Mouse (Mus musculus): ENCODE data around the gene Polr2f. TPM values are rescaled to one million over a fixed set of nuclear protein-coding genes. Genes with fewer than 3 reads are reported as not detected.

The Polr2f gene
- polyA plus RNA-seq, 1 experiment = 107 TPM

DNA sequence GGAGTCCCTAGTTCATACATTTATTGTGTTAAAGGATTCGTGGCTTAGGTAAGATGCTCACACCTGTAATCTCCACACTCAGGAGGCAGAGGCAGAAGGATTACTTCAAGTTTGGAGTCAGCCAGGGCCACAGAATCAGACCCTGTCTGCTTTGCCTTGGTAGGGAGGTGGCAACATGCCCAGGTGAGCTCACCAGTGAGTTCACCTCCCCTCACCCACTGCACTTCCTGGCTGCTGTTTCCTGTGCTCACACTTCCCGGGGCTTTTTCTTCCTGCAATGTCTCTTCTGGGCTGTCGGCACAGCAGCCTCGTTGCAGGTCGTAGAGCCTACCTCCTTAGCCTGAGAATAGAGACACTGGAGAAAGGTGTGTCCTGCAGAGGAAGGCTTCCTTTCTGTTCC, 25.5 kb upstream of the Polr2f start:
- Histone ChIP-seq H3K4me3 (ENCODE audit: insufficient read depth, low read length) (no peak overlapping the region), H3K4me1 (ENCODE audit: control insufficient read depth, insufficient read depth, low read length) (peaks cover 10% of the 10 kb centered on the region), H3K27ac (ENCODE audit: insufficient read depth, low read depth, low read length) (no peak overlapping the region)
- no peak for TF ChIP-seq POLR2A (IDR thresholded peaks at IDR 0.05; ENCODE audit: borderline replicate concordance, low read depth, low read length)

DNA sequence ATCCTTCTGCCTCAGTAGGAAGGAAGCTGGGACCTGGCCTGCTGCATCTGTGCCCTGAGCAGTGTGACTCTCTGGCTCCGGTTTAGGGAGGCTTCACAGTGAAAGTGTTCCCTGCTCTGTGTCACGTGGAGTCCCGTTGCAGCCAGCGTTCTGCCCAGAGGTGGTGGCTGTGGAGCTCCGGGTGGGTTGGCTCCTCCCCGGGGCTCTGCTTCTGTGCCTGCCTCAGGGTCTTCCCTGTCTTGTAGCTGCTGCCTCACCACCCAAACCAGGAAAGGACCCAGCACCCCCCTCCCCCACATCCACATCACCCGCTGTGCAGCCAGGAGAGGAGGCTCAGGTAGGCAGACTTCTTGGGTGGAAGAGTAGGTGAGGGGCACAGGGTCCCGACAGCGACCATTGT, 21.3 kb upstream of the Polr2f start:
- no peak overlapping the region for H3K4me3 ChIP-seq (ENCODE audit: insufficient read depth, low read length)
- TF ChIP-seq POLR2A (IDR thresholded peaks at IDR 0.05; ENCODE audit: borderline replicate concordance, low read depth, low read length) = no peak
- no peak for TF ChIP-seq CTCF (IDR thresholded peaks at IDR 0.05; ENCODE audit: low read depth, low read length)
- H3K4me1 ChIP-seq (ENCODE audit: control insufficient read depth, insufficient read depth, low read length) = no peaks in the 10 kb centered on the region
- no peak overlapping the region for H3K27ac ChIP-seq (ENCODE audit: insufficient read depth, low read depth, low read length)

DNA sequence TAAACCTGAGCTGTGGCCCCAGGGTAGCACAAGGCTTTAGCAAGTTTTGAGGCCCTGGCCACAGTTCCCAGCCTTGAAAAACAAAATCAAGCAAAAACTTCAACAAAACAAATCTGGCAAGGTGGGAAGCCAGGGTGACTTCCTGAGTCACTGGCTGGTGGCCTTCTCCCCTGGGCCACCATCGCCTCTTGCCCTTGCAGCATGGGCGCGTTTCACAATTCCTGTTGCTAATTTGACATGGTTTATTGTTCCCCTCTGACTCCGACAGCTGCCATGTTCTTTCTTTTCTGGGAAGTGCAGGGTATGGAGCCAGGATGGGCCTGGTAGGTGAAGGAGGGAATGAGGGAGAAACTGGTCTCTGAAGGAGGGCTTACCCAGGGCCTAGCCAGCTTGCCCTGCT, 18.7 kb upstream of the Polr2f start:
- no peak overlapping the region for H3K27ac ChIP-seq (ENCODE audit: insufficient read depth, low read depth, low read length)
- TF ChIP-seq POLR2A (IDR thresholded peaks at IDR 0.05; ENCODE audit: borderline replicate concordance, low read depth, low read length) (no peak), CTCF (IDR thresholded peaks at IDR 0.05; ENCODE audit: low read depth, low read length) (no peak)

GRCm38 (mm10) chr15:79122546-79122945, 18.3 kb upstream of the Polr2f start:
- no peaks in the 10 kb centered on the region for H3K4me1 ChIP-seq (ENCODE audit: control insufficient read depth, insufficient read depth, low read length)
- no peak overlapping the region for H3K4me3 ChIP-seq (ENCODE audit: insufficient read depth, low read length)
- TF ChIP-seq POLR2A (IDR thresholded peaks at IDR 0.05; ENCODE audit: borderline replicate concordance, low read depth, low read length) (no peak), CTCF (IDR thresholded peaks at IDR 0.05; ENCODE audit: low read depth, low read length) (no peak)
- H3K27ac ChIP-seq (ENCODE audit: insufficient read depth, low read depth, low read length) = no peak overlapping the region

More for the DNA sequence above, 18.7 kb upstream of the Polr2f start:
- no peaks in the 10 kb centered on the region for H3K4me1 ChIP-seq (ENCODE audit: control insufficient read depth, insufficient read depth, low read length)
- H3K4me3 ChIP-seq (ENCODE audit: insufficient read depth, low read length) = no peak overlapping the region

DNA sequence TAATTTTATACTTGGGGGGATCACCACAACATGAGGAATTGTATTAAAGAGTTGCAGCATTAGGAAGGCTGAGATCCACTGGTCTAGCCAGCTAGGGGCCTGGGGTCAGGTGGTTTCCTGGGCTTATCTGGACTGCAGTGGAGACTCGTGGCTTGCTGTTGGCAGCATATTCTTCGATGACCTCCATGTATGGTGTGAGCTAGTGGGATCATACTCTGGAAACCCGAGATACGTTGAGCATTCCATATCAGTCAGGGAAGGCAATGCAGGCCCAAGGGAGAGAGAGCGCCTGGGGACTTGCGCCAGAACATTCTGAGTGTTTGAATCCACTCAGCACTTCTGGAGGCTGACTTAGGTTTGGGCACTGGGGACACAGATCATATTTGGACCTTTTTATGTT, 17.1 kb upstream of the Polr2f start:
- TF ChIP-seq POLR2A (IDR thresholded peaks at IDR 0.05; ENCODE audit: borderline replicate concordance, low read depth, low read length) (no peak), CTCF (IDR thresholded peaks at IDR 0.05; ENCODE audit: low read depth, low read length) (no peak)
- H3K4me1 ChIP-seq (ENCODE audit: control insufficient read depth, insufficient read depth, low read length) = no peaks in the 10 kb centered on the region
- H3K27ac ChIP-seq (ENCODE audit: insufficient read depth, low read depth, low read length) = no peak overlapping the region
- no peak overlapping the region for H3K4me3 ChIP-seq (ENCODE audit: insufficient read depth, low read length)

DNA sequence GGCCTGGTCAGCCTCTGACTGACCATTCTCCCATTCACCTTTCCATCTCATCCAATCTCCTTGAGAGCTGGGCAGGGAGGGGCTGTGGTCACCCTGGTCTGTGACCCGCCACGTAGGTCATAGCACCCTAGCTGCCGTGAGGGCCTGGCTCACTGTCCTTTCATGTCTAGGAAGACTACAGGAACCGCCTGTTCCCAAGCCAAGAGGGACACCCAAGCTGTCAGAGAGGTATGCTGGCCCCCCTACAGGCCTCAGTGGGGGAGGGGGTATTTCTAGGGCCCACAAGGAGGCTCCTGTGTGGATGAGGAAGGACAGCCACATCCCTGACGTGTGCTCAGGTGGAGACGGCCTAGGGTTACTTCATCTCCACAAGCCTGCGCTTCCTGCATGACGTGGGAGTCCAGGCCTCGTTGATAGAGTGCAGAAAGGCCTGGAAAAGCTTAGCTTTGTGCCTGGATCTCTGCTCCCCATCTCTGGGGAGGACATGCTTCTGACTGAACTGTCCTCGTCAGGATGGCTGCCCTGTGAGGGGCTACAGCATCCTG, 16.4 kb upstream of the Polr2f start:
- Histone ChIP-seq H3K4me1 (ENCODE audit: control insufficient read depth, insufficient read depth, low read length) (no peaks in the 10 kb centered on the region), H3K27ac (ENCODE audit: insufficient read depth, low read depth, low read length) (no peak overlapping the region), H3K4me3 (ENCODE audit: insufficient read depth, low read length) (no peak overlapping the region)
- TF ChIP-seq CTCF (IDR thresholded peaks at IDR 0.05; ENCODE audit: low read depth, low read length) = no peak
- TF ChIP-seq POLR2A (IDR thresholded peaks at IDR 0.05; ENCODE audit: borderline replicate concordance, low read depth, low read length) = no peak

GRCm38 (mm10) chr15:79126217-79126932, 14.4 kb upstream of the Polr2f start:
- no peaks in the 10 kb centered on the region for H3K4me1 ChIP-seq (ENCODE audit: control insufficient read depth, insufficient read depth, low read length)
- TF ChIP-seq CTCF (IDR thresholded peaks at IDR 0.05; ENCODE audit: low read depth, low read length) (peak; percentile 40), POLR2A (IDR thresholded peaks at IDR 0.05; ENCODE audit: borderline replicate concordance, low read depth, low read length) (no peak)
- no peak overlapping the region for H3K27ac ChIP-seq (ENCODE audit: insufficient read depth, low read depth, low read length)
- no peak overlapping the region for H3K4me3 ChIP-seq (ENCODE audit: insufficient read depth, low read length)

GRCm38 (mm10) chr15:79127101-79127500, 13.7 kb upstream of the Polr2f start:
- H3K4me3 ChIP-seq (ENCODE audit: insufficient read depth, low read length) = no peak overlapping the region
- TF ChIP-seq CTCF (IDR thresholded peaks at IDR 0.05; ENCODE audit: low read depth, low read length) (no peak), POLR2A (IDR thresholded peaks at IDR 0.05; ENCODE audit: borderline replicate concordance, low read depth, low read length) (no peak)
- no peaks in the 10 kb centered on the region for H3K4me1 ChIP-seq (ENCODE audit: control insufficient read depth, insufficient read depth, low read length)
- H3K27ac ChIP-seq (ENCODE audit: insufficient read depth, low read depth, low read length) = no peak overlapping the region

GRCm38 (mm10) chr15:79128208-79128607, 12.6 kb upstream of the Polr2f start:
- H3K4me1 ChIP-seq (ENCODE audit: control insufficient read depth, insufficient read depth, low read length) = no peaks in the 10 kb centered on the region
- TF ChIP-seq CTCF (IDR thresholded peaks at IDR 0.05; ENCODE audit: low read depth, low read length) (peak; percentile 38; the same call in 1 of the 2 replicates), POLR2A (IDR thresholded peaks at IDR 0.05; ENCODE audit: borderline replicate concordance, low read depth, low read length) (no peak)
- H3K4me3 ChIP-seq (ENCODE audit: insufficient read depth, low read length) = no peak overlapping the region
- no peak overlapping the region for H3K27ac ChIP-seq (ENCODE audit: insufficient read depth, low read depth, low read length)

DNA sequence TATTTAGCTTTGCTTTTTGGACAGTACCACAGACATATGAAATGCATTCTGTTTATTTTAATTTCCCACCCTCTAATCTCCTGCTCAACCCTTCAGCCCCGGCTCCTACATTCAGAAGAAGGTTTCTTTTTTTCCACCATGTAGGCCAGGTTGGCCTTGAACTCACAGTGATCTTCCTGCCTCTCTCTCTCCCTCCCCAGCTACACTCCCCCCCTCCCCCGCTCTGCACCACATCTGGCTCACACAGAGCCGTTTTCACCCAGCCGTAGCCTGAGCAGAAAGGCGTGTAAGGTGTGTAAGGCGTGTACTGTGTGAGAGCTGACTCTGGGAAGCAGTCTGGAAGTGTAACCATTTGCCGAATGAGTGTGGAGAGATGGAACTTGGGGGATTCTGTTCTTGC, 11.5 kb upstream of the Polr2f start:
- Histone ChIP-seq H3K27ac (ENCODE audit: insufficient read depth, low read depth, low read length) (no peak overlapping the region), H3K4me1 (ENCODE audit: control insufficient read depth, insufficient read depth, low read length) (no peaks in the 10 kb centered on the region), H3K4me3 (ENCODE audit: insufficient read depth, low read length) (no peak overlapping the region)
- TF ChIP-seq CTCF (IDR thresholded peaks at IDR 0.05; ENCODE audit: low read depth, low read length) (no peak), POLR2A (IDR thresholded peaks at IDR 0.05; ENCODE audit: borderline replicate concordance, low read depth, low read length) (no peak)

All from bone marrow macrophage, adult 2 months (primary cell).